Mouse (Mus musculus) lung, postnatal 25 days (tissue): ENCODE results near the gene Top3a.
"Not testable (repeated sequence)": the region's sequence is repeated elsewhere in the genome, so short reads cannot be mapped to it uniquely, and the experiment has no call there.

Source experiments
- DNase-seq: peaks from one replicate; pipeline ENCODE4 v3.0.0; 2022; ENCODE audit warnings: low spot score

Top3a gene

DNA sequence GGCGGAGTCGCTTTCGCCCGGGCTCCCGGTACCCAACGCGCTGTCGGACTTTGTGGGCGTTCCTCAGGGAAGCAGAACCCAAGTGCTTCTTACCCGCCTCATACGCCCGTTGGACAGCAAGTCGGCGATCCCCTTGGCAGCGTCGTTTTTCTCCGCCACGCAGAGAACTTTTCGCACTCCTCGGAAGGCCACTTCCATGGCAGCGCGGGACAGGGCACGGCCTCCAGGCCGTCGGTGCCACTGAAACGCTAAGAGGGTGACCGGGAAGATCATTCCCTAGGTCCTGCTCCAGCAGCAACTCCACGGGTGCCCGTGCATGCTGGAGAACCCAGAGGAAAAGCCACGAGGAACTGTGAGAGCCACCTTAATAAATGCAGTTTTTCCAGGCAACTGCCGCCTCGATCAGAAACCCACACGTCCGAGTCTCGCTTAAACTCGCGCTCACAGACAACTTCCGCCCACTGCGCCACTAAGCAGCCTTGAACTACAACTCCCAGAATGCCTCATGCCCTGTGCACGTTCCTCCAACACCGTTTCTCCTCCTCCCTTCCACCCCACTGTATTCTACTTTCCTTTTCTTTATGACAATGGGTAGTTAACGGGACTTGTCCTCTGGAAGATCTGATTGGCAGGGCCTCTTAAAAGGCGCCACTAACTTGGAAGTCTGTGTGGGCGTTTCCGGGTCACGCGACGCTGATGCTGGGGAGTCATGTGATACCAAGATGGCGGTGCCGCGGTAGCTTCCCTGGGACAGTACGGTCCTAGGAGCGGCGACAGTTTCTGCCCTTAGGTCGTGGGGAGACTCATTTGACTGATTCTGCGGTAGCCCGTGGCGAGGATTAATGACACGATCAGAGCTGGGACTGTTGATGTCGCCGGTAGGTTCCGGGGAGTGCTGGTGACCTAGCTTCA is at the start of gene Top3a, which contains the start of gene Smcr8:
TSS of gene Top3a (minus strand) at position 537 of the 912 bp plus-strand sequence.
TSS of gene Smcr8 (plus strand) at position 696 of the 912 bp plus-strand sequence.
- peak; percentile 93 for DNase-seq

GRCm38 (mm10) chr11:60826700-60827099 is 49.5 kb upstream of the Top3a start:
- DNase-seq = no peak

DNA sequence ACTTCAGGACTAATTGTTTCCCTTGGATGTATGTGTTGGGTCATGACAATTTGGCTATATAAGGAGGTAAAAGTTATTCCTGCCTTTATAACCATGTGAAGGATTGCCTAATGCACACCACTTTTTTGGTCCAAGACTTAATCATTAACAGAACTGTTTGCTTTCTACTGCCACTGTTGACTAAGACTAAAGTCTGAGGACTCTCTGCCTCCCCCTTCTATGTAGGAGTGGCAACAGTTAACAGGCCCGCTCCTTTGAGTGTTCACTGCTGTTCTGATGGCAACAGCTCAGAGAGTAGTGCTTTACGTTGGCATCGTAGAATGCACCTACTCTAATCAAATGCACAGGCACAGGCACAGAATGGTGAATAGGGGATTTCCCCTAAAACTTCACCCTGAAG is 48.0 kb upstream of the Top3a start:
- DNase-seq = peak; percentile 73

- DNase-seq = no peak
These were observed 46.6 kb upstream of the Top3a start for GRCm38 (mm10) chr11:60823771-60824170.

GRCm38 (mm10) chr11:60816398-60816797 is 39.2 kb upstream of the Top3a start:
- no peak for DNase-seq

DNA sequence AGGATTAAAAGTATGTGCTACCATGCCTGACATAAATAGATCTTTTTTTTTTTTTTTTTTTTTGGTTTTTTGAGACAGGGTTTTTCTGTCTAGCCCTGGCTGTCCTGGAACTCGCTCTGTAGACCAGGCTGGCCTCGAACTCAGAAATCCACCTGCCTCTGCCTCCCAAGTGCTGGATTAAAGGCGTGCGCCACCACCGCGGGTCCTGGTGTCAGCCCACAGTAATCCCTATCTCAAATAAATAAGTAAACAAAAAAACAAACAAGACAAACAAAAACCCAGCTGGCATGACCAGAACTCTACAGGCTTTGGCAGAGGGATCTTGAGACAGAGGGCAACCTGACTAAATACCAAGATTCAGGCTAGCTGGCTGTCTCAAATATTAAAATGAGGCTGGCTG is 34.5 kb upstream of the Top3a start, which contains the start of gene Shmt1:
TSS of gene Shmt1 (minus strand) at position 101 of the 400 bp plus-strand sequence.
- not testable (repeated sequence) for DNase-seq

DNA sequence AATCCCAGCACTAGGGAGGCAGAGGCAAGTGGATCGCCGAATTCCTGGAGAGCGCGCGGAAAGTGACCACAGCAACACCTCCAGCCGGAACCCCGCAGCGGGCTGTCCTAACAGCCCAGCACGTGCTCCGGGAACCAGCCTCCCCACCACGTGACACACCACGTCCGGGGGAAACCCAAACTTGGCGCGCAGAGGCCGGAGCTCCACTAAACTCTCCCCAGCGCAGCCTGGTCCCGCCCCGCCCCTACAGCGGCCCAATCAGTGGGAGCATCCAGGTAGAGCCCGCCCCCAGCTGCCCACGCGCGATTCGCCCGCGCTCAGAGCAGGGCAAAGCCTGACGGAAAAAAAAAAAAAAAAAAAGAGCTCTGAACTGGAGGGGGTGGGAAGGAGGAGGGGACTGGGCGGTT is 33.9 kb upstream of the Top3a start:
- DNase-seq = peak; percentile 95

- DNase-seq = no peak
These were observed 33.1 kb upstream of the Top3a start for GRCm38 (mm10) chr11:60810046-60810965.

DNA sequence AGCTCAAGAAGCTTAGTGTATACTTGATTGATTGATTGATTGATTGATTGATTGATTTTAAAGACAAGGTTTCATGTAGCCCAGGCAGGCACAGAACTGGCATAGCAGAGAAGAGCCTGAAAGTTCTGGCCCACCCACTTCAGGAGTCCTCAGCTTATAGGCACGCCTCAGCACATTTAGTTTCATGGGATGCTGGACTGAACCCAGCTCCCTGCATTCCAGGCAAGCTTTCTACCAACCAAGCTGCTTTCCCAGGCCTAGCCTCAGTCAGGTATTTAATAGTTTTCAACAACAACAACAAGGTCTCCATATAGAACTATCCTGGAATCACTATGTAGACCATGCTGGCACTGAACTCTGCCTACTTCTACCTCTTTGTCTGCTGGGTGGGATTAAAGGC is 32.4 kb upstream of the Top3a start:
- DNase-seq = no peak

DNA sequence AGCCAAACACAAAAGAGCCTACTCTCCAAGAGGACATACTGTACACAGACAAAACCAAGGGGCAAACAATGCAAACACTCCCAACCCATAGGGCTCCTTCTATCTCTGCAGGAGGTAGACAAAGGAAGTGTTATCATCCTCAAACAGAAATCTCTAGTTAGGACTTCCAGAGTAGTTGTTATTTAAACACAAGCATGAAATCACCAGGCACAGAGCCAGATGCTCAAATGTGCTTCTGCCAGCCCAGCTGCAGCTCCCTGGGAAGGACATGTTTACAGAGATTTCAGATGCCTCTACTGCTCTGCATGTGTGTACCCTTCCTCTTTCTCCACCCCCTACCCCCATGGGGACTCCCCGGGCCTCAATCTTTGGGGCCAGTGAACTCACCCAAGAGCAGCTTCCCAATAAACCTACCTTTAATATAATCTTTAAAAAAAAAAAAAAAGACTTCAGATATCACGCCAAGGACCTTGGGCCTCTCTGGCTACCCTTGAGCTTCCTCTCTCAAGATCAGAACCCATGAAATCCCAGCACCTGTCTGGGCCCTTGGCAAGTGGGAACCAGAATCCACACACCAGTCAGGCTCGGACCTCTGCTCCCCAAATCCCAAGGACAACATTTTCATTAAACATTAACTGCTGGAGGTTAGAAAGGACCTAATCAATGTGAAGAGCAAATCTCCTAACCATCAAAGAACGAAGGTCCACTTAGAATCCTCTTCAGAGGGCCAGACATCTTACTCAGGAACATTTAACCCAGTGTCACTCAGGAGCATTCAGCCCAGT is 31.3 kb upstream of the Top3a start:
- DNase-seq = peak; percentile 51

GRCm38 (mm10) chr11:60800892-60801291 is 23.7 kb upstream of the Top3a start:
- no peak for DNase-seq

DNA sequence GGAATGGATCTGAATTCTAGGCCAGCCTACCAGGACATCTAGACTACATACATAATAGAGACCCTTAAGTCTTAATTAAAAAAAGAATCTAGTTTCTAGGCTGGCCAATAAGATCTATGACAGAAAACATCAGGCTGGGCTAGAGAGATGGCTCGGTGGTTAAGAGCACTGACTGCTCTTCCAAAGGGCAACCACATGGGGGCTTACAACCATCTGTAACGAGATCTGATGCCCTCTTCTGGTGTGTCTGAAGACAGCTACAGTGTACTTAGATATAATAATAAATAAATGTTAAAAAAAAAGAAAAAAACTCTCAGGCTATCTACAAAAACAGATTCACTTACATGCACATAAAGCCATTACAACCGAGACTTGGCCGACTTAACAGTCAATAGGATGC is 22.8 kb upstream of the Top3a start:
- DNase-seq = no peak

DNA sequence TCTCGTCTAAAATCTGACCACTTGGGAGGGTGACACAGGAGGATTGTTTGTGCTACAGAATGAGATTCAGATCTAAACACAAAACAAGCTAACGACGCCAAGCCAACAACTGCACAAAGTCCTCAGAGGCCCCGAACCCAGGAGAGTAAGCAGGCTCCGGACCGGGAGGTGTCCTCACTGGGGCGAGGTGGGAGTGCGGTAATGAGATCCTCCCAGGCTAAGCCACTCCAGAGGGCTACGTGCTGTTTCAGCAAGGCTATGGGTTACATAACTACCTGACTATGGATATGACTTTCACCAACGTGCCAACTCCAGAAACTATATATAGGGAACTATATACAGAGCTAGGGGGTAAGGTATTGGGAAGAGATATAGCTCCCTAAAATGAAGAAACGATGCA is 19.2 kb upstream of the Top3a start:
- no peak for DNase-seq

GRCm38 (mm10) chr11:60790472-60790871 is 13.3 kb upstream of the Top3a start:
- DNase-seq = no peak

GRCm38 (mm10) chr11:60787595-60787994 is 10.4 kb upstream of the Top3a start:
- DNase-seq = no peak

- DNase-seq = no peak
These were observed 7.2 kb upstream of the Top3a start for GRCm38 (mm10) chr11:60784179-60784922.

DNA sequence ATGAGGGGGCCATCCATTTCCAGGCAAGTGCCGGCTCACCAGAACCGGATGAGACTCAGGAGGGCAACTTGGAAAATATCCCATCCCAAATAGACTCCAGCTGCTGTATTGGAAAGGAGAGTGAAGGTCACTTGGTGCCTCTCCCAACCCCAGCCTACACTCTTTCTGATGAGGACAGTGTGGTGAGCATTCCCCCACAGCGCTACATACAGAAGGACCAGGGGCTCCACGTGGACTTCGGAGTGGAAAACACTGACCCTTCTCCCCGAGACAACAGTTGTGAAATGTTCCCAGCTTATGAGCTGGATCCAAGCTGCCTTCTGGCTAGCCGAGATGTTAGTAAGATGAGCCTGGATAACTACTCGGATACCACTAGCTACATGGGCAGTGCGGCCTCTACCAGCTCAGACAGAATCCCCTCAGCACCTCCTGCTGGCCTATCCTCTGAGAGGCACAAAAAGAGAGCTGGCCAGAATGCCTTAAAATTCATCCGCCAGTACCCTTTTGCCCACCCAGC is 2.6 kb upstream of the Top3a start:
- no peak for DNase-seq

DNA sequence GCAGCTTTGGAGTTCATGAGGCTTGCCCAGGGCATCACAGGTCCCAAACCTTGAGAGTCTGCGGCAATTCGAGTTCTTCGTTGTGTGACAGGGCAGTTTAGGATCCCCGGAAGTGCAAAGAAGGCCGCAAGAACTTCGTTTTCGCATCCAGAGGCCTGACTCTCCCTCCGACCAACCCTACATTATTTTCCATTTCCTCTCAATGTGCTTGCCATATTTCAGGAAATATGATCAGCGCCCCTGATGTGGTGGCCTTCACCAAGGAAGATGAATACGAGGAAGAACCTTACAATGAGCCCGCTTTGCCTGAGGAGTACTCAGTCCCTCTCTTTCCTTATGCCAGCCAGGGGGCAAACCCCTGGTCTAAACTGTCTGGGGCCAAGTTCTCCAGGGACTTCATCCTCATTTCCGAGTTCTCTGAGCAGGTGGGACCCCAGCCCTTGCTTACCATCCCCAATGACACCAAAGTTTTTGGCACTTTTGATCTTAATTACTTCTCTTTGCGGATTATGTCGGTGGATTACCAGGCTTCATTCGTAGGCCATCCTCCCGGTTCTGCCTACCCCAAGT is 721 bp upstream of the Top3a start:
- DNase-seq = no peak

DNA sequence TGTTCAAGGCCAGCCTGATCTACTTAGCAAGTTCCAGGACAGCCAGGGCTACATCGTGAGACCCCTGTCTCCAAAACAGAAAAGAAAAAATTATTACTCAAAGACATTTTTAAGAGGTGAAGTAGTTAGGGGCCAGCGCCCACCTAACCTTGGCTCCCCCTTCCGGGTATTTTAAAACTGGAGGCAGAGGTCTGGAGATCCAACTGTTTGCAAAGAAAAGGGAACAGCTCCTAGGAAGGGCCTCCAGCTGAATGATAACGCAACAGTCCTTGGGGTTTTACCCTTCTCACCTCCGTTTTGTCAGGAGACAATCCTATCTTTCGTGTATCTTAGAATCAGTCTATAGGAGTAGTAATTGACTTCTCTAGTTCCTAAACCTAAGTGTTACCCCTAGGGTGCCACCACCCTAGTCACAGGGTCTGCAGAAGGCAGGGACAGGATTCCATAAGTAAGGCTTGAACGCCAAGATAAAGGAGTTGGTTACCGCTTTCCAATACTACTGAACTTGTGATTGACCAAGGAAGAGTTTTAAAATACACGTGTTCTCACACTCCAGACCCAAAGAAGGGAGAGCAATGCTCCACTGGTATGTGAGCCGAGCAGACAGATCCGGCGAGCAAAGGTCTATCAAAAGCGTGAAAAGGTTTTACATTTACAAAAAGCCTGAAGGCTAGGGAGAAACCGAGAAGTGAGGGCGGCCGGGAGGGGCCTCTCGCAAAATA is 897 bp downstream of the Top3a start:
- DNase-seq = no peak

DNA sequence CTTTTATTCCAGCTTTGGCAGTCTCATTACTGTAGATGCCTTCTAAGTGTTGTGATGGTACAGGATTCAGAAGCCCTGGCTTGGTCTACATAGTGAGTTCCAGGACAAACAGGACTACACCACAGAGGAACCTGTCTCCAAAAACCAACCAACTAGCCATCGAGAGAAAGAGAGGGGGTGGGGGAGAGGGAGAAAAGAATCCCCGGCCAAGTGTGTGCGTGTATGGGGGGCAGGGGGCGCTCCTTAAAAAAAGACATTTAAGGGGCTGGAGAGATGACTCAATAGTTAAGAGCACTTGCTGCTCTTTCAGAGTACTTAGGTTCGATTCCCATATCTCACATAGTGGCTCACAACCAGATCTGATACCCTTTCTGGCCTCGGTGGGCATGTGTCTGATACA is 1.6 kb downstream of the Top3a start:
- DNase-seq = no peak
